Mouse (Mus musculus) spleen, adult 2 months (tissue): ENCODE measurements around the gene Nectin2.

Source experiments
- CTCF ChIP-seq: fragments of 200-500 bp; IDR thresholded peaks from 2 replicates; pipeline ENCODE4 v1.5.1; 2011; ENCODE audit warnings: mild to moderate bottlenecking, inconsistent platforms; ENCODE audit not compliant: insufficient read depth, insufficient read length, insufficient replicate concordance; ENCODE audit errors: extremely low read depth
- POLR2A ChIP-seq: fragments of 200-500 bp; IDR thresholded peaks from 2 replicates; pipeline ENCODE4 v1.6.1; 2011; ENCODE audit warnings: low read depth, low read length, inconsistent platforms

DNA sequence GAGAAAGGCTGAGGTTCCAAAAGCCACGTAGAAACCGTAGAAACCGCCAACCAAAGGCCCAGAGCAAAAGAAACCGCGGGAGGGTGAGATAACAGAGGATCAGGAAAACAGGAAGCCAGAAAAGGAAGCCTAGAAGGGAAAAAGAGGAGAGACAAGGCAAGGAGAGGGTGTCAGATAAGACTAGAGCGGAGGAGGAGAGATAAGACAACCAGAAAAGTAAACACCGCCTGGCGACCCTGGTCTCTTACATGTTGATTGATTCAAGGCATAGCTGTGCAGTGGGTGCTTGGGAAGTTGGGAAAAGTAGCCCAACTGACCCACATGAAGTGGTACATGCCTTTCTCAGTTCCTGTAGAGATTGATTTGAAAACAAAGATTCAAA lies 55.1 kb downstream of the Nectin2 start:
- TF ChIP-seq POLR2A (no peak), CTCF (no peak)
